Mouse (Mus musculus) cerebellum, adult 18-20 months (tissue): Measurements from ENCODE around the gene Dmpk.

Experiments
- DNase-seq, 2 experiments: peaks; one replicate each; pipeline ENCODE4 v3.0.0; 2021

Gene Dmpk

DNA sequence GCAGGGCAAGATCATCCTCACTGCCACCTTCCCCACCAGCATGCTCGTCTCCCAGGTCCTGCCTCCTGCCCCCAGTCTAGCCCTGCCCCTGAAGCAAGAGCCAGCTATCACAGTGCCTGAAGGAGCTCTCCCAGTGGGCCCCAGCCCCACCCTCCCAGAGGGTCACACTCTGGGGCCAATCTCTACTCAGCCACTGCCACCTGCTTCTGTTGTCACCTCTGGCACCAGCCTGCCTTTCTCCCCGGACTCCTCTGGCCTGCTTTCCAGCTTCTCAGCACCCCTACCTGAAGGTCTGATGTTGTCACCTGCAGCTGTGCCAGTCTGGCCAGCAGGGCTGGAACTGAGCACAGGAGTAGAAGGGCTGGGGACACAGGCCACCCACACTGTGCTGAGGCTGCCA, 13.6 kb downstream of the Dmpk start:
- no peak for DNase-seq

DNA sequence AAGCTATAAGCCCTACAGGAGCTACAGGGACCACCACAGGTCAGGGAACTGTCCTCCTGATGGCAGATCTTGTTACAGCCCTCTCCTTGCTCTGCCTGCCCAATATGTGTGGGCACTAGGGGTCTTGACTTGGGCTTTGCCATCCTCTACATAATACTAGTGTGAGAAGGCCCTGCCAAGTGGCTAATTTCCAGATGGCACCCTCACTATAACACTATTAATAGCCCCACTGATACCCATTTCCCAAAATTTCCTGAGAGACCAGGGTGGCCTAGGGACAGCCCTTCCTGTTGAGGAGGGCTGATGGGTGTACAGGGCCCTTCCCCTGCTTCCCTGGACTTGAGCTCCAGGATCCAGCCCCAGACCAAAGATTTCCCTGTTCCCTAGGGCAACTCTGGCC, 14.2 kb downstream of the Dmpk start:
- DNase-seq = no peak

DNA sequence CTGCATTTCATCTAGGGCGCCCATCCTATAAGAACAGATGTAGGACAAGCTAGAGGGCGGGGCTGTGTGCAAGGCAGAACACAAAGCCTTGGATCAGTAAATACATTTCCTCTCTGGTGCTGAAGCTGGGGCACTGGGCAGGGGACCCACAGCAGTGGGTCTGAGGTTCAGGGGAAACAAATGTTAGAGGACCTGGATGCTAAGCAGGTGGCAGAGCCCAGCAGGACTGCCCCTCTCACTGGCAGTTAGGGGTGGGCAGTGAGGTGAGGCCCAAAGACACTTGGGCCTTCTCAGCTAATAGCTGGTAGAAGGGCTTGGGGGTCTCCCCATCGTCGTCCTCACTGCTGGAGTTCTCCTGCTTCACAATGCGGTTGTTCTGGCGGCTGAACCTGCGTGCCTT, 15.2 kb downstream of the Dmpk start:
- DNase-seq = no peak

DNA sequence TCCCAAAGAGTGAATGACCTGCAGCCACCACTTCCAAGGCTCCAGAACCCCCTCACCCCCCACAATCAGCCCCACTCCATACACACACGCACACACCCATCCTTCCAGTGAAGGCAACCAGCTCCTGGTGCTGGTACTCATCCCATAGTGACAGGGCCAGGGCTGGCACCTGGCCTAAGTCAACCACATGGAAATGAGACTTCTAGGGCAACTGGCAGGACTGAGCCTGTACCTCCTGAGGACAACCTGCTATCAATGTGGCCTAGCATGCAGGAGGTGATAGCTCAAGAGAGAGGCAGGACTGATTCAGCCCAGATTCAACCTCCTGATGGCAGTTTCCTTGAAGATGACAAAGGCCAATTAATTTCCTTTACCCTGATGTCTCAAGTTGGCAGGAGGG, 16.6 kb downstream of the Dmpk start:
- no peak for DNase-seq

DNA sequence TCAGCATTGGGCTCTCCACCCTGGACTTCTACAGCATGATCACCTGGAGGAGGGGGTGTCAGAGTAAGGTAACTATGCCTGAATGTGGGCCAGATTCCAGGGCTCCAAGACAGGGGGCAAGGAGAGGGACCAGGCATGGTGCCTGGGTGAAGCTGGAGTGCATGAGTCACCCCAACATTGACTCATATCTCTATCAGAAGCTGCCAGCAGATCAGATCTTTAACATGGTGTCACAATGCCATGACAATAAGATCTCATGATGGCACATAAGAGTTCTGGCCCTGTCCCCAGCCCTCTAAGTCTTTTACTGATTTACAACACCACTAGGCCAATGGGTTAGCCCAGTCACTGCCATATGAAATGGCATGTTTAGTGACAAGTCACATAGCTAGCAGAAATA, 20.1 kb downstream of the Dmpk start:
- DNase-seq = no peak

DNA sequence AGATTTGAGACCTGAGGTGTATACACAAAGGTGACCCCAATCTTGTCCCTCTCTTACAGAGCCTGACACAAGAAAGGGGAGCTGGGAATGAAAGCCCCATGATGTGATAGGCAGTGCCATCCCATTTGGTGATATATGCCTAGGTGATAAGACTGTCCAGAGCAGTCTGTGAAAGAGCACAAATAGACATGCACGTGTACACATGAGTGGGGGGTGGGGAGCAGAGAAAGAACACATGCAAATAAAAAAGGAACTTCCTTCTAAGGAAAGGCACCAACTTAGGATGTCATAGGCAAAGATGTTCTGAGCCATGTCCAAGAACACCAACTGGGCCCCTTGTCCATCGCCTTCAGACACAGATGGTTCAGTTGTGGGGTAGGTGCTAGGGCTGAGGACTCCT, 20.8 kb downstream of the Dmpk start:
- no peak for DNase-seq

DNA sequence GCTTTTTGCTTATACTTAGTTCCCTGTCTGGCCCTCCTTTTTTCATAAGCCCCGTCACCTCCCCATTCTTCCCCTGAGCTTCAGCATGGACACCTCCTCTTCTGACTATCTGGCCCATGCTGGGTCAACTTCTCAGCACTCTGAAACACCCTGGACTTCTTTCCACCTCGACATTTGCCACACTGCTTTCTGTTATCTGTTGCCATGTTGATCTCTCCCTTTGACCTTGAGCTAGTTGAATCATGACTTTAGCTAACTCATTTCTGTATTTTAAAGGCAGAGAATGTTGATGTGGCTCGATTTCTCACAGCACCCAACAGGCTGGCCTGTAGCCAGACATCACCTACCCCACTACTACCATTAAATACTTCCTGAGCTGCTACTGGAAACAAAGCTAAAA, 23.8 kb downstream of the Dmpk start:
- DNase-seq = no peak

DNA sequence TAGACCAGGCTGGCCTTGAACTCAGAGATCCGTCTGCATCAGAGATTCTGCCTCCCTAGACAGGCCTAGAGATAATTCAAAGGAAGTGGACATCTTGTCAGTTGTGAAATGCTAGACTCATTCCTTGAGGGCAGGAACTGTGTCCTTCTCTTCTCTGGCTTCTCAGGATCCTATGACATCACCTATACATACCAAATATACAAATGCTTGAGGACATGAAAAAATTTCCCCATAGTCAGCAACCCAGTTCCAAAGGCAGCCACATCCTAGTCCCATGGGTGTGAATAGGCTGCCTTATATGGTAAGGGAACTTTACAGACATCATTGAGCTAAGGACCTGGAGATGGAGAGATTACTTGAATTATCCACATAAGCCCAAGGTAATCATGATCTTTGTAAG, 25.9 kb downstream of the Dmpk start:
- no peak for DNase-seq

DNA sequence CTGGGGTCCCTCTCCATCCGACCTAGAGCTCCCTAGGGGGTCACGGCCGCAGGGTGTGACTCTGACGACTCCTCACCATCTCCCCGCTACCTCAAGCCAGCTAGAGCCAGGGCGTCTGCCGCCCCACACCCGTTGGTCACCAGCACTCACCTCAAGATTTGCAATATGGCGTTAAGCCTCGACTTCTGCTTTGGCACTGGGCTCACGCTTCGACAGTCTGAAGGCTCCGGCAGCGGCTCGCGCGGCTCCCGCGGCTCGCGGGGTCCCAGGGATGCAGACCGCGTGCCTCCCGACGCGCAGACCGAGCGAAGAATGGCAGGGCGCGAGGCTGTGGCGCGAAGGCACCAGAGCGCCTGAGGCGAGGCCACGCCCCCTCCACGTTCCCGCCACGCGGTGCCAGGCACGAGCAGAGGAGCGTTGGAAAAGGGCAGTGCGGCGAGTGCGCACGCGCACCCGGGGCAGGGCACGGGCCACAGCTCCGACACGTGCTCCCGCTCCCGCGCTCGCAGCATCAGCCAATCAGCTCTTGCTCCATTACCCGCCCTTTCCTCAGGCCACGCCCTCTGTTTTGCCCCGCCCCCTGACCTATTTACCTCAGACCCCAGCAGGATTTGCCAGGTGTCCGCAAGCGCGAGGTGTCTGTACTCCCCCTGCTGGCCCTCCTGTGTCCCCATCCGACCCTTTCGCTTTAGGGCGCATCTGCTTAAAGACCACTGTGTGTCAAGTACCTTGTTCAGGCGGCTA, 34.6 kb downstream of the Dmpk start, which contains the start of gene Gm4969:
Gene Gm4969 (minus strand): TSS at position 341 of the 744 bp plus-strand sequence.
- DNase-seq = peak; percentile 61 to 65

DNA sequence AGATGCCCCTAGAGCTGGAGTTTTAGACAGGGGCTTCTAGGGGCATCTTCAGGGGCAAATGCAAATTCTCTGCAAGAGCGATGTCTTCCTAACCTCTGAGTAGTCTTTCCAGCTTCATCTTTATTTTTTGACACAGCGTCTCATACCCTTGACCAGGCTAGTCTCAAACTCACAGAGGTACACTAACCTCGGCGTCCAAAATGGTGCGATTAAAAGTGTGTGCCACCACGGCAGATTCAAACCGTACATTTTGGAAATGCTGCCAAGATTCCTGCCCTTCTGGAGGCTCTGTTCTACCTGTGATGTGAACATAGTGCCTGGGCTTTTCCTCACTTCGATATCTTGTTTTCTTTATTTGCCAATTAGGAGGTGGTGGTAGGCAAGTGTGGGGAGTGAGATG, 35.4 kb downstream of the Dmpk start:
- peak in 1 of 2 experiments; percentile 44 for DNase-seq

DNA sequence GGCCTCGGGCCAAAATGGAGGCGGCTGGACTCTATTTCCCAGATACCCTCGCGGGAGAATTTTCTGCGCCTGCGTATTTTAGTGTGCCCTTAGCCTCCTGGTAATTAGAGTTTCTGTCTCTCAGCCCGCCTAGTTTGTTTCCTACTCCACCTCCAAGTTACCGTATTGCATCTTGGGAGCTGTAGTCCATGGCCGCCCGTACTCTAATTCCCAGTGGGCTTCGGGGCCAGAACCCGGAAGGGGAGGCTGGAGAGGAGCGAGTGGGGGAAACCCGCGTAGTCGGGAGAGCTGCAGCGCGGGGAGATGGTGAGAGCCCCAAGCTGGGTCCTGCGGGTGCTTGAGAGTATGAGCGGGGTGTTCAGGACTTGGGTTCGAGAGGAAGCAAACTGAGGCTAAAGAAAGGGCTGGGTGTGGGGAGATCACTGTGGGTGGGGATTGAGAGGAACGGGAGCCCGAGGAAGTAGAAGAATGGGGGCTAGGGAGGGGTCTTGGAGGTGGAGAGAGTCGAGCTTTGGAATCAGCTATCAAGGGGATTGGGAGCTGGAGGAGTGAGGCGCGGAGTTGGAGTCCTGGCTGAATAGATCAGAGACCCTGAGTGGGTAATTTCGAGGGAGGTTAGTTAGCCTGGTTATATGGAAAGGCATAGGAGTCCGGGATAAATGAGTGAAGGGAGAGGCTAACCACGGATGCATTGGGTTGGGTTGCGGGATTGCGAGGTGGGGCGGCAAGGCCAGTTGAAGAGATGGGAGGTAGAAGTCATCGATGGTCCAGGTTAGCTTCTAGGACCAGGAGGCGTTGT, 36.2 kb downstream of the Dmpk start, which contains the start of gene Fbxo46:
Gene Fbxo46 (plus strand): TSS at position 229 of the 799 bp plus-strand sequence.
- peak; percentile 90 to 97 for DNase-seq

DNA sequence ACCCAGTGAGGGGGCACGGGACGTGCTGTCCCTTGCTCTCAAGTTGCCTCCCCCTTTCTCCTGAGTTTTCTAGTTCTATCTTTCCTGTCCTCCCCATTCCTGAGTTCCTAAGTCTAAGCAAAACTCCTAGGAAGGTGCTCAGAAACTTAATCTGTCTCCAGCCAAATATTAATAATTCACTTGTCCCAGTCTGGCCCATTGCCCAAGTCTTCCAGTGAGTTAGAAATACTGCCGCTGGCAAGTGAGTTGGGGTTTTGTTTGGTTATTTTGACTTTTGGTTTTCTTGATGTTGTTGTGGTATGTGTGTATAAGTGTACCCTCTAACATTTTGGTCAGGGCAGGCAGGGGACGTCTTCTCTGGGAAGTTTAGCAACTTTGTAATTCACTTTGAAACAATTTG, 38.0 kb downstream of the Dmpk start:
- DNase-seq = no peak

DNA sequence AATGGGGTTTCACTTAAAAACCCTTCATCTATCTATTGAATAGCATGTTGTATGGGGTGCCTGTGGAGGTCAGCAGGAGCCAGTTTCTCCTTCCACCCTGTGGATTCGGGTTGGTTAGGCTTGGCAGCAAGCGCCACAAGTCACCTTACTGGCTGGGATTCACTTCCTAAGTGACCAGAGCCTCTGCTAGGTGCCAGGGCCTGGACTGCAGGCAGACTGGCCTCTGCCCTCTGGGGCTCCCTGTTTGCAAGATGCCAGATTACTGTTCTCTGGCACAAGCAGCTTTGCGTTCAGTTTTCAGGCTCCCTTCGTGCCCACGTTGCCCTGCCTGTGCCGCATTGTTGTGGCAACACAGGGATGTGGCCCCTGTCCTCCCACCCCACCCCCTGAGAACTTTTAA, 41.1 kb downstream of the Dmpk start:
- DNase-seq = no peak

DNA sequence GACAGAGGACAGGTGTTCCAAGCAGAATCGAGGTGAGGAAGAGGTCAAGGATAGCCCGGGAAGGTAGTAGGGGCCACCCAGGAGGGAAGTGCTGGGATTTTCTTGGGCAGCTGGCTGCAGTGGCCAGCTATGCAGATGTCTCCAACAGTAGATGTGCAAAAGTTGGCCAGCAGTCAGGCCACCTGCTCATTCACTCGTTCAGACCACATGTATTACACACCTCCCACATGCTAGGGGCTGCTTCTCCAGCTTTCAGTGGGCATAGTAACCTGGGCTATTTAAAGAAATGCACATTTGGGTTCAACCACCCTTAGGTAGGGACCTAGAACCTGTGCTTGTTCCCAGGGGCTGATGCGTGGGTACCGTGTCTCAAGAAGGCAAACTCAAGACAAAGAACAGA, 44.1 kb downstream of the Dmpk start:
- no peak for DNase-seq

DNA sequence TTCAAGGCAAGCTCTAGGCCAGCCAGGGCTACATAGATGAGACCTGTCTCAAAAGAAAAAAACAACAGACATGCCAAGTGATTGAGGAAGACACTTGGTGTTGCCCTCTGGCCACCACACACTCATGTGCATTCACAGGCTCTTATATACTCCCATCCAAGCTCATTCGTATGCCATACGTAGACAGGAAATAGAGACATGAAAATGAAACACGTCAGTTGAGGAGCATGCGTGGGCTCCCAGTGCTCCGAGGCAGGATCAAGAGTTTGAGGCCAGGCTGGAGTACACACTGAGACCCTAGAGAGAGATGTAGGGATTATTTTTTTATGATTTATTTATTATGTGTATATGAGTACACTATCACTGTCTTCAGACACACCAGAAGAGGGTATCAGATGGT, 45.7 kb downstream of the Dmpk start:
- DNase-seq = no peak

DNA sequence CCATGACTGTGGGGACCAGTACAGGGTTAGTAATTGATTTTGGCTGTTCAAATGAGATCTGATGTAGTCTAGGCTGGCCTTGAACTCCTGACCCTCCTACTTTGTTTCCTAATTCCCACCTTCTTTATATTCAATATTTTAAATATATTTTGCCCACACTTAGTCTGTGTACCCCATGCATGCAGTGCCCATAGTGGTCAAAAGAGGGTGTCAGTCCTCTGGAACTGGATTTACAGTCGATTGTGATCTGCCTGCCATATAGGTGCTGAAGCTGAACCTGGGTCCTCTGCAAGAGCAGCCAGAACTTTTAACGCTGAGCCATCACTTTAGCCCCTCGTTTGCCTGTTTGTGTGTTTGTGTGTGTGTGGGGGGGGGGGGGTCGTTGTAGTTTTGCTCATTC, 47.0 kb downstream of the Dmpk start:
- no peak for DNase-seq

DNA sequence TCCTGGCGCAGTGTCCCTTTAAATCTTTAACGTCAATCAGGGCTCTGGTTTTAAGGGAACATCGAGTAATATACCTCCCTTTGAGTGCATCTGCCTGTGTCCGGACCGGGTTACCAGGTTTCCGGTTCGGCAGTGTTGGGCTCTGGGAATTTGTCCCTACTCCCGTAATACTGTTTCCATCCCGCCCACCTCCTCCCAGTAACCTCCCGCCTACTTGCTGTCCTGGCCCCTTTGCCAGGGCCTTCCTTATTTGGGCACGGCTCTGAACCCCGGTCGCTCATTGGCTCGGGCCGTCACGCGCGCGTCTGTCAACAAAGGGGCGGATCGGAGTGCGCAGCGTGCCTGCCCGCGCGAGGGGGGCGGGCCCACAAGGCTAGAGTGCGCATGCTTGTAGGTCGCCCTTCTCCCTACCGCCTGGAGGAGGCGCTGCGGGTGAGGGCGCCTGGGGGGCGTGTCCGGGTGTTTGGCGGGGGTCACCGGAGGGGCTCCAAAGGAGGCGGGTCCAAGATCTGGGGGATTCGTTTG, 47.7 kb downstream of the Dmpk start:
- peak; percentile 94 to 97 for DNase-seq

DNA sequence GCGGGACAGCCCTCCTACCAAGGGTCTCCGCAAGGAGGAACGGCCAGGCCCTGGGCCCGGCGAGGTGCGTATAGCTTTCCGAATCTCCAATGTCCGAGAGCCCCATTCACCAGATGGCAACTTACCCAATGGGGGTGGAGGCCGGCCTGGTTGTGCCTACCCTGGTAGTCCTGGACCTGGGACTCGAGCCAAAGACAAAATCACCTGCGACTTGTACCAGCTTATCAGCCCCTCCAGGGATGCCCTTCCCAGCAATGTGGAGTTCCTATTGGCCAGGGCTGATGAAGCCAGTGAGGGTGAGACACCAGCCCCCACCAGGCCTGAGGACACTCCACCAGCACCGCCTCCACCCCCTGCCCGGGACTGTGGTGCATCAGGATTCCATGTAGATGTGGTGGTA, 52.5 kb downstream of the Dmpk start:
- DNase-seq = peak in 1 of 2 experiments; percentile 28

DNA sequence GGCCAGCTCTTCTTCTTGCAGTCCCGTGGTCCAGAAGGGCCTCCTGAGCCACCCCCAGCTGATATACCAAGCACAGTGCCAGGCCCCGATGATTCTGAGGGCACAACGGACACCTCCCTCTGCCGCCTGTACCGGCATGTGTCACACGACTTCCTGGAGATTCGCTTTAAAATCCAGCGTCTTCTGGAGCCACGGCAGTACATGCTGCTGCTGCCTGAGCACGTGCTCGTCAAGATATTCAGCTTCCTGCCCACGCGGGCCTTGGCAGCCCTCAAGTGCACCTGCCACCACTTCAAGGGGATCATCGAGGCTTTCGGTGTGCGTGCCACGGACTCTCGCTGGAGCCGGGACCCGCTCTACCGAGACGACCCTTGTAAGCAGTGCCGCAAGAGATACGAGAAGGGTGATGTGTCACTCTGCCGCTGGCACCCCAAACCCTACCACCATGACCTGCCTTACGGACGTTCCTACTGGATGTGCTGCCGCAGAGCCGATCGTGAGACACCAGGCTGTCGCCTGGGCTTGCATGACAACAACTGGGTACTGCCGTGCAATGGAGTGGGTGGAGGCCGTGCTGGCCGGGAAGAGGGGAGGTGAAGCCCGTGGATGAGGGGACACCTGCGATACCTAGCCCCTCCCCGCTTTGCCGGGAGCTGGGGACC, 53.2 kb downstream of the Dmpk start:
- DNase-seq = no peak

DNA sequence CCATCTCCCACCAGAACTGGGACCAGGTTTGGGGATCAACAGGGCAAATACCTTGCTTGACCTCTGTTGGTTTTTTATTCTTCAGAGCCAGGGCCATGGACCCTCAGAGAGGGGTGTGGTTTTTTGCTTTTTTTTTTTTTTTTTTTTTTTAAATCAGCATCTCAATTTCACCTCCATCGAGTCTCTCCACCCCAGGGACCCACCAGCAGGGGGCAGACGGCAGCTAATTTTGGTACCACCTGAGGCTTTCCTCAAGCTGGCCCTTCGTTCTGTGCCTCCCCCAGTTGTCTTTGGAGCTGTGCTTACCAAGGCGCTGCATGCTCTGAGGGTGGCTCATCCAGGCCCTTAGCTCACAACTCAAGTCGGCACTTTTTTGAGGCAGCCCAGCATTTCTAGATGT, 53.7 kb downstream of the Dmpk start:
- DNase-seq = peak; percentile 44 to 49
